Mouse (Mus musculus): ENCODE results near the gene Ccar1.
"Not testable (repeated sequence)": the region's sequence is repeated elsewhere in the genome, so short reads cannot be mapped to it uniquely, and the experiment has no call there.

The Ccar1 gene

DNA sequence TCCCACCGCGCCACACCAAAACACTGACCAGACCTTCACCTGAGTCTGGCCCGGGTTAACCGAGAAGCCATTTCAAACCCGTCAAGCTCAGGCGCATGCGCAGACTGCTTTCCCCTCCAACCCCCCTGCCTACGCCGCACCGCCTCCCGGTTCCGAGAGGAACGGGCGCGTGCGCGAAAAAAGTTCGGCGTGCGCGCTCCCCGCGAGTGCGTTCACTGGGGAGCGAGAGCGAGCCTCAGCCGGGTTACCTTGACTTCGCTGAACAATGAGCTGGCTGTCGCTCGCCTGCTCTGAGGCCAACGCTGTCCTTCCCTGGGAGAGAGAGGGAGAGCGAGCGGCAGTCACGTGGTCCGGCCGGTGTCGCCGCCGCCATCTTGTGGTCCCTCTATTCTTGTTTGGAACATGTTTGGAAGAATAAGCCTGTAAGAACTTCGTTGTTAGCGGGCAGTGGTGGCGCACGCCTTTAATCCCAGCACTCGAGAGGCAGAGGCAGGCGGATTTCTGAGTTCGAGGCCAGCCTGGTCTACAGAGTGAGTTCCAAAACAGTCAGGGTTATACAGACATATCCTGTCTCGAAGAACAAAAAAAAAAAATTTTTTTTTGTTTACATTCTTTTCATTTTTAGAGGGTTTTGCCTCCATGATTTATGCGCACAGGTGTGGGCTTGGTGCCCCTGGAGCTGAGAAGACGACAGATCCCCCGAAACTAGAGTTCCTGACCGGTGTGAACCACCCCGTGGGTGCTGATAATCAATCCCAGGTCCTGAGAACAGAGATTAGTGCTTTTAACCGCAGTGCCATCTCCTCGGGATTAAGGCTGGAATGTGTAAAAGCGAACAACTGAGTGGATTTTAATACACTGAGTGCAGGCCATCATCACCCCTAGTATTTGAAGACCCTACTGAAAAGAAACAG, at the start of gene Ccar1:
Gene Ccar1, minus strand, starts transcription at position 110 of the 914 bp plus-strand sequence.
- peak; percentile 98 for DNase-seq

DNA sequence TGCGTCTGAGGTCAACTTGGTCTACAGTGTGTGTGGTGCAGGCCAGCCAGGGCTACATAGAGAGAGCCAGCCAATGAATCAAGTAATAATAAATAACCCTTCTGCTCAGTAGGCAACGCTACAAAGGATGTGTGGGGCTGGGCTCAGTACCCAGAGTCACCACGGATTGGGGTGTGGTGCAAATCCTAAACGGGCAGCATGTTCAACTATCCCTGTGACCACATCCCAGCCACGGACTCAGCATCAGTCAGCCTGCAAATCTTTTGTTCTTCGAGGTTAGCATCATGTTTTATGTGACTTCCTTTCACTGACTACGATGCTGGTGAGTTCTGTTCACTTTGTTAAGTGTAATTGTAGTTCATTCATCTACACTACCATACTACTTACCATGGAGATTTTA, 48.6 kb upstream of the Ccar1 start:
- DNase-seq, result no peak

DNA sequence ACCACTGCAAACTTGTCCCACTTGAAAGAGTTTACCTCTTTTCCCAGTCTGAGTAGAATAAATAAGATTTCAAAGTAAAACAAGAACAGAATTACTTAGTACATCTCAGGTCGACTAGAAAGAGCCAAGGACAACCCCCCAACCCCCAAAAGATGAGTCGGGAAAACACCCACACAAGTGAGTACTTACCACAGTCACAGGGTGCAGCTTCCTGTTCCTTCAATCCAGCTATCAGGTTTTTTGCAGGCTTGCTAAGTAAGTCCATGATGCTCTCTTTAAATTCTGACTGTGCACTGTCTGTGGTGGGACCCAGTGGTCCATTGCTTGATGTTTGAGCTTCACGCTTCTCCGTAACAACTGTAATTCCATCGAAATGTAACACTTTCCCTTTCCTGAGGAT, 45.9 kb upstream of the Ccar1 start:
- no peak for DNase-seq

DNA sequence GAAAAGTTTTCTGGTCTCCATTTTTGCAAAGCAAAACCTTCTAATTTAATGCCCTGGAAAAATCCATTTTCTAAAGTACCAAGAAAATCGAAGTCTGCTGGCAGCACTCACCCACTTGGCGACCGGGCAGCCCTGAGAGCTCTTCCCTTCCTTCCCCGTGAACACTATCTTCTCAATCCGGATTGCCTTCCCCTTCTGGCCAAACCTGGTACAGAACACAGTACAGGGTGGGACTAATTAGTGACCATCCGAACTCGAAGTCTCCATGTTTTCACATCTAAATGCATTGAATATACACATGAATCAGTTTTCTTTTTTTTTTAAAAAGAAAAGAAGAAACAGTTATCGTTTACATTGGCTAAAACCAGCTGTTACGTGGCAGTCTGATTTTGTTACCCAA, 40.7 kb upstream of the Ccar1 start:
- no peak for DNase-seq

DNA sequence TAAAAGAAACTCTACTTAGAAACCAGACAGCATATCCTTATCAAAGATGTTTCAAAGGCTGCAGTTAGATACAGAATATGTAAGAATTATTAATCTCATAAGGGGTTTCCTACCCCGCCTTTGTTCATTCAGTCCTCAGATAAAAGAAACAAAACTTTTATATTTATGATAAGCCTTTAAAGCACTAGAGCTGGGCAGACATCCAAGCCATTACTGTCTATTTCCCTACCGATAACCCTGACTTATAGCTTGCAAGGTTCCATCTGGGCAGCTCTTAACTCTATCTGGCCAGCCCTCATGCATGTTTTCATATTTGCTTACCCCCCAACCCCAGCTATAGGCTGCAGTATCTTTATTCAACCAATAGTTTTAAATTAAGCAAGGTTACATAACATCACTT, 39.5 kb upstream of the Ccar1 start:
- no peak for DNase-seq

DNA sequence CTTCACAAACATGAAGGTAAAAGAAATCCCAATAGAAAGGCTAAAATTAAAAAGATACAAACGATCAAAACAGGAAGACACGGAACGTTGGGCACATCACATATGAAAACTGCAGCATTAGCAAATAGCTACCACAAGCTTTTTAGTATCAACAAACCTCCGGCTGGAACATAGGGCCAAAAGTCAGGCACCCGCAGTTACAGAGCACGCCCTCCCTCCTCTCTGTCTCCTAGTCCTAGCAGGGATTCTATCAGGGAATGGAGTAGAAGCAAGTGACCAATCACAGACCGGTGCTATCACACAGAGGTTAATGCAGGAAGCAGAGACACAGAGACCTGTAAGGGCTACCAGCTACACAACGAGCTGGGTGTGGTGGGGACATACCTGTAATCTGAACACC, 32.4 kb upstream of the Ccar1 start:
- no peak for DNase-seq

DNA sequence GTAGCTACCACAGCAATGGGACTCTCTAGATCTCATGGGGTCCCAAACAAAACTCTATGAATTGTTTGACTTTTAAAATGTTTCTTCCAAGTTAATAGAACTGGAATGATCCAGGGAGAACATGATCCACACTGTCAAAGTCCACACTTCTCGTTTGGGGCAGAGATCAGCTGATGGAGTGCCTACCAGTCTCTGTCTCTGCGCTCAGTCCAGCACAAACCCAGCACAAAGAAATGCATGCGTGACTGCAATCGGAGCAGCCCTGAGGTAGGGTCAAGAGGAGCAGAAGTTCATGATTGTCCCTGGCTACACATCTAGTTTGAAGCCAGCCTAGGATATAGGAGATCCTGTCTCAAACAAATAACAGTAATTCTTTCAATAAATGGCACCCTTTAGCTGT, 31.3 kb upstream of the Ccar1 start:
- no peak for DNase-seq

DNA sequence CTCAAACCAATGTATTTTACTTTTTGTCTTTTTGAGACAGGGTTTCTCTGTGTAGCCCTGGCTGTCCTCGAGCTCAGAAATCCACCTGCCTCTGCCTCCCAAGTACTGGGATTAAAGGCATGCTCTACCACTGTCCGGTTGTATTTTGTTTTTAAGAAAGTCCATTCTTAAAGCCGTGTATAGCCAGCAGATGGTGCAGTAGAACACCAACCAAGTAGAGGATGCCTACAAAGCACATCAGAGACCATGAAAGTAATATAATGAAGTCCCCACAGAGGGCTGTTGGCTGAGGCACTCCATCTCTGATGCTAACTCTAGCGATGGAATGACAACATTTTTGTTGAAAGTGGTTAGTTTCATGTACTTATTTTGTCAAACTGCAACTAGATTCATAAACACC, 17.9 kb upstream of the Ccar1 start:
- DNase-seq, result no peak

DNA sequence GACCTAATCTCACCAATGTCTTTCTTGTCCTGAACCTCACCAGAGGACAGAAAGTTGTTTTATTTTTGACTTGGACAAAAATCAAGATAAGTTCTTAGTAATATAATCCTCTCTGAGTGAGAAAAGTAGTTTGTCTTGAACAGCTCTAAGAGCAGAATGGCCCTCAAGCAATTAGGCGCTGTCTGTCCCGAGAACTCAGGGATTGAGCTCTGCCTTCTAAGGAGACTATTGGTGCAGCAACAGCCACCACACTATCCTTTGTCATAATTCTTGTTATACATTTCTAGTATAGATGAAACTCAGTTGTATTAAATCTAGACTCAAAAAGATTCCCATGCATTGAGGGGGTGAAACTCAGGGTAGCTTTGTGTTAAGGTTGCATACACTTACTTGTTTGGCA, 16.7 kb upstream of the Ccar1 start:
- DNase-seq, result no peak

DNA sequence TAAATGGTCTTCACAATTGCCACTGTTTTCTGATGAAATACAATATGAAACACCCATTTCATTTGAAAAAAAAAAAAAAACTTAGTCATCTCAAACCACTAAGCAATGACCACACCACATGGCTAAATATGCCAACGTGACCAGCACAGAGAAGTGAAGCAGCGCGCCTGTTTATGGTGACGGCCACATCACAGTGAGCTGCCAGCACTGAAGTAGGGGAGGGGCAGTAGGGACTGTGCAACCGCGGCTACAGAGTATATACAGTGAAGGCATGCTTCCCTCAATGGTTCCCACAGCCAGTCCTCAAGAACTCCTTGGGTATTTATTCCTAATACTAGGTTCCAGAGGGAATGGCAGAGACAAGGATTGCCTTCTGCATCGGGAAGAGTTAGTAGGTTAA, 16.2 kb upstream of the Ccar1 start:
- DNase-seq, result no peak

DNA sequence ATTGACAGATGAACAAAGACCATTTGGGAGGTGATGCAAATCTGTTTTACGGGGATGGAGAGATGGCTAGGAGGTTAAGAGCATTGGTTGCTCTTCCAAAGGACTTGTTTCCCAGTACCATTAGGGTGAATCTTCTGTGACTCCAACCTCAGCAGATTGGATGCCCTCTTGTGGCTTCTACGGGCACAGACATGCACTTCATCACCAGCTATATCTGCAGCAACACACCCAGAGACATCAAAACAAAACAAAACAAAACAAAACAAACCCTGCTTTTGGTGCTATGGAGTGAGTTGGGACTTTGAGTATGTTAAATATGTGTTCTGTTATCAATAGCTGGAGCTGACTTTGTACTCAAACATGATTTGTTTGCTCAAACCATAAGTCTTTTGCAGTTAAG, 12.0 kb upstream of the Ccar1 start:
- DNase-seq, result no peak

DNA sequence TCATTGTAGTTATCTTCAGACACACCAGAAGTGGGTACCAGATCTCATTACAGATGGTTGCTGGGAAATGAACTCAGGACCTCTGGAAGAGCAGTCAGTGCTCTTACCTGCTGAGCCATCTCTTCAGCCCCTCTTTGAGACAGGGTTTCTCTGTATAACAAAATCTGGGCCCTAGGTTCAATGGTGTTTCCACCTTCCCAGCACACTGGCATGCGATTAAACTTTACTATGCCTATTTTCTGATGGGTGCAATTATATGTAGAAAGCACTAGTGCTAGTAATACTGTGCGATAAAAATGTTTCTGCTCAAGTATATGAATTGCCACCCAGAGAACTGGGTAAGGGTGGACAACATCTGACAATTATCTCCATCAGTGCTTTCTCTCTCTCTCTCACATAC, 11.2 kb upstream of the Ccar1 start:
- no peak for DNase-seq

DNA sequence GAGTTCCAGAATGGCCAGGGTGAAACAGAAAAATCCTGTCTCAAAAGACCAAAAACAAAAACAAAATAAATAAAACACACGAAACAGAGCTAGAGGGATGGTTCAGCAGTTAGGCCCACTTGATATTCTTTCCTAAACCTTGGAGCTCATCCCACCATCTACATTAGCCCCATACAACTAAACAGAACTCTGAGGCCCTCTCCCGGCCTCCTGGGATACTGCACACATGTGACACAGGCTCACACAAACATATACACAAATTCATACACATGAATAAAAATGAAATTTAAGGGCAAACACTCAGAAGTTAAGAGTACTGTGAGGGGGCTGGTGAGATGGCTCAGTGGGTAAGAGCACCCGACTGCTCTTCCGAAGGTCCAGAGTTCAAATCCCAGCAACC, 2.1 kb upstream of the Ccar1 start:
- DNase-seq, result no peak

DNA sequence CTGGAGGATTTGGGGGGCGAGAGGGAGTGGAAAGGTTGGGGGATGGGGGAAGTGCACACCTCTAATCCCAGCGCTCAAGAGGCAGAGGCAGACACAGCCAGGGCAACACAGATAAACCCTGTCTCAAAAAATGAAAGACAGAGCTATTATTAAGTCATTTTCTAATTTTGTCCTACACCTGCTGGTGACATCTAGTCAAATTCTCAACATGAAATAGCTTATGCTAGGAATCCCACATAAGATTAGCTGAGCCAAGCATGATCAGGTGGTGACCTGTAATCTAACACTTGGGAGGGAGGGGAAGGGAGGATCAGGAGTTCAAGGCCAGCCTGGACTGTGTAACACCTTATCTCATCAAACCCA, 986 bp upstream of the Ccar1 start:
- no peak for DNase-seq

DNA sequence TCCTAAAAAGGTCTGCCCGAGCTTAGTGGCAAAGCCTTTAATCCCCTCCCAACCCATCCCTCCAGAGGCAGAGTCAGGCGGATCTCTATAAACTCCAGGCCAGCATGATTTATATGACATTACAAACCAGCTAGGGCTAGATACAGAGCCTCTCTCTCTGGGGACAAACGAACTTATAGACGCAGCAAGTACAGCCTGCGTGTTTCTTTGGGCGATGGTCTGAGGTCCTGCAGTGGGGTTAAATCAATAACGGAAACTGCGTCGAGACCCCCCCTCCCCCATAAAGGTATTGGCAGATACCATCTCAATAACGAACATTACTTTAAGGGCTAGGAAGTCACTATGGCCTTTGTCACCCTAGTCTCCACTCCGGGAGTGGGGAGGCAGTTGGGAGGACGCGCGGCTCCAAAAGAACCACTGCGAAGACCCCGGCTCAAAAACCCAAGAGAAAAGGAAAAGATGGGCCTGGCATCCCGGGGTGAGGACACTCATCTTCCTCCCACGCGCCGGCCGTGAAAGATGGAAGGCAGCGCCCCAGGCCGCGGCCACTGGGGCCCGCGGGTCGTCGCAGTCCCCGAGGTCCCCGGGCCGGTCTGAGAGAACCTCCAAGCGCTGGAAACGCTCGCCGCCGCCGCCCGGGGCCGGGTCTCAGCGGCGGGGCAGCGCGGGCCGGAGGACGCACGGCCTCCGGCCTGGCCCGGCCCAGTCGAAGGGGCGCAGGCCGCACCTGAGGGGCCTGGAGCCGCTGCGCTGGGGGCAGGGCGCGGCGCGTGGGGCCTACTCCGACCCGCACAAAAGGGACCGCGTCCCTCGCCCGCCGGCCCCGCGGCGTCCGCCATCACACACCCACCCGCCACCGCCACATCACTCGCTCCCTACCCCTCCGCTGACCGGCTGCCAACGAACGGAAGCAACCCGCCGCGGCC, 572 bp downstream of the Ccar1 start:
- no peak for DNase-seq

DNA sequence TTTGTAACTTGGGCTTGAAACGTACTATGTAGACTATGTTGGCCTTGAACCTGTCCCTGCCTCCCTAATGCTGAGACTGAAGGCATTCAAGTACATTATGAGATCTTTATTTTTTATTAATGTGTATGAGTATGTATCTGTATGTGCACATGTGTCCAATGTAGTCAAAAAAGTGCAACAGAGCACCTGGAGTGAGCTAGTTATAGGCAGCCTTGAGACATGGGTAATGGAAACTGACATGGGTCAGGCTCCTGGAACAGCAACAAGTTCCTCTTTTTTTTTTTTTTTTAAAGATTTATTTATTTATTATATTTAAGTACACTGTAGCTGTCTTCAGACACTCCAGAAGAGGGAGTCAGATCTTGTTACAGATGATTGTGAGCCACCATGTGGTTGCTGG, 10.3 kb downstream of the Ccar1 start:
- not testable (repeated sequence) for DNase-seq

DNA sequence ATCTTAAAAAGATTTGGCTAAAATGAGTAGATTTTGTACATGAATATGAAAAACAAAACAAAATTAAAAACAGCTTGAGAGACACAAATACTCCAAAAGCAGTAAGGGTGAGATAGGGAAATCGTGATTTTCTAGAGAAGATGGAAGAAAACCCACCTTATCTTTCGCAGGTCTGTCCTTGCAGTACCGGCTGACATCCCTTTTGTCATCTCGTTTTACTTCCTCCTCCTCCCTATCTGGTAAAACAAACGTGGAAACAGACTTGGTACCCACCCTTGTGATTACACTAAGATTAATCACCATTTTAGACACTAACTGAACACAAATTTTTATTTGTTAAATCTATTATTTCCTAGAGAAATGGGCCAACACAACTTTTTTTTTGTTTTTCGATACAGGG, 41.3 kb downstream of the Ccar1 start:
- no peak for DNase-seq

DNA sequence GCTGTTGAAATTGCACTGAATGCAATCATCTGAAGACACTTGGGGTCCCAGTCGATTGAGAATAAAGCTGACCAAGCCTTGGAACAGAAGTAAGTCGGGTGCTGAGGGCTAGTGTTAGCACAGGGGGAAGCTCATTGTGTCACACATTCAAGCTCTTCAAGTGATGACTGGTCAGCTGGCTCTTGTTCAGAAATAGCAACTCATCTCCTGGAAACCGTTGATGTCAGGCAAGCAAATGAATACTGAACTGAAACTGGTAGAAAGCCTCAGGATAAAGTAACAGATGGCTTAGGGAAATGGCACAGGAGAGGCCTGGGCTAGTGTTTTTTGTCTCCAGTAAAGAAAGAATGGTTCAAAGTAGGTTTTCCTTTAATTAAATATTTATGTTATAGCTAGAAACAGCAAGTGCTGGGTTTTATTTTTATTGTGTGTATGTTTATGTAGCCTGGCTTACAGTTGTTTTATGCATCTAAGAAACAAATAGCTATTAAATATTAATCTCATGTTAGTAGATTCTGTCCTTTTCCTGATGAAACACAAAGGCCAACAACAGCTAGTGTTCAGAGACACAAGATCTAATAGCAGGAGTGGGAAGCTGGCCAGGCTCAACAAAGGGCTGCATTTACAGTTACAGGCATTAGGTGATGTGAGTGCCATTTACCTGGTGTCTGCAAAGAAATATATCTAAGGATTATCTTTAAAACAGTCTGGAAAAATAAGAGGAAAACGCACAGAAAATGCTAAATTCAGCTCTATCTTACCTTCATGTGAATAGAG, 51.9 kb downstream of the Ccar1 start:
- peak; percentile 65 for DNase-seq

DNA sequence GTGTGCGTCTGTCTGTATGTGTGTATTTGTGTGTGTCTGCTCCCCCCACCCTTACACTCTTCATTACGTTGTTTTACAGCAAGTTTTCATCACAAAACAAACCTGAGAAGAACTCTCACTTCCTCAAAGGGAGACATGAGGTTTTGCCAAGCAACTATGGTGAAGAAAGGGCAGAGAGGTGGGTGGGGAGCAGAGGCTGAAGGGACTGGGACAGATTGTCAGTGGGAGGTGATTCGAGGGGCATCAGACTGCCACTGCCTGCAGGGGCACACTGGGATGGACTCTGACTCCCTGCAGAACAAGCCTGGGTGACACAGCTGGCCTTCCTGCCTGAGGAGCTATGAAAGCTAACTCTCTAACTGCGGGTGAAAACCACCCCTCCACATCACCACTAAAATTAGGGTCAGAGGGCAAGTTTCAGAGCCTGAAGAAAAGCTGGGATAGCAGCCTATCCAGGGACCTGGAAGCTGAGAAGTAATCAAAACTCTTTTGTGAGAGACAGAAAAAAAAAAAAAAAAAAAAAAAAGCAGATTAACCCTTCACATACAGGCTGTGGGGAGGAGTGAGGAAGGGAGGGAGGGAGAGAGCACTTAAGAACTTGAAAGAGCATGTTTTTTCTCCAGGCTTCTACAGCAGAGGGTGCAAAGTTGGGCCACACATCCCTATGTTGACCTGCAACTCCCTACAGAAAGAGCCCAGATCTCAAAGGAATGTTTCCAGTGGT, 55.0 kb downstream of the Ccar1 start:
- no peak for DNase-seq

DNA sequence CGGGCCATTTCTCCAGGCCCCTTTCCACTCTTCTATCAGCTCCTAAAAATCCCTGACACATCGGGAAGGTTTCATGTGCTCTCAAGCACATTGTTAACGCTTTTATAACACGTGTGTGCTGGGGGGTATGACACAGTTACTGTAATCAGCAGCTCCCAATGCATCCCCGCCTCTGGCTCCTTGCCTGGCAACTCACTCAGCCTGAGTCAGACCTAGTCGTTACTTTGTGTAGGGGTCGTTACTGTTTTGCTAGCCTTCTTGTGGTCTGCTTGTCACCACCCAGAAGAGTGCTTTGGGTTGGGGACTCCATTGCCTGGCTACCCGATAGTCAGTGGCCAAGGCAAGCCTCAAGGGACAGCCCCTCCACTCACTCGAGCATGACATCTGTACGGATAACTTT, 61.3 kb downstream of the Ccar1 start:
- DNase-seq, result no peak

DNA sequence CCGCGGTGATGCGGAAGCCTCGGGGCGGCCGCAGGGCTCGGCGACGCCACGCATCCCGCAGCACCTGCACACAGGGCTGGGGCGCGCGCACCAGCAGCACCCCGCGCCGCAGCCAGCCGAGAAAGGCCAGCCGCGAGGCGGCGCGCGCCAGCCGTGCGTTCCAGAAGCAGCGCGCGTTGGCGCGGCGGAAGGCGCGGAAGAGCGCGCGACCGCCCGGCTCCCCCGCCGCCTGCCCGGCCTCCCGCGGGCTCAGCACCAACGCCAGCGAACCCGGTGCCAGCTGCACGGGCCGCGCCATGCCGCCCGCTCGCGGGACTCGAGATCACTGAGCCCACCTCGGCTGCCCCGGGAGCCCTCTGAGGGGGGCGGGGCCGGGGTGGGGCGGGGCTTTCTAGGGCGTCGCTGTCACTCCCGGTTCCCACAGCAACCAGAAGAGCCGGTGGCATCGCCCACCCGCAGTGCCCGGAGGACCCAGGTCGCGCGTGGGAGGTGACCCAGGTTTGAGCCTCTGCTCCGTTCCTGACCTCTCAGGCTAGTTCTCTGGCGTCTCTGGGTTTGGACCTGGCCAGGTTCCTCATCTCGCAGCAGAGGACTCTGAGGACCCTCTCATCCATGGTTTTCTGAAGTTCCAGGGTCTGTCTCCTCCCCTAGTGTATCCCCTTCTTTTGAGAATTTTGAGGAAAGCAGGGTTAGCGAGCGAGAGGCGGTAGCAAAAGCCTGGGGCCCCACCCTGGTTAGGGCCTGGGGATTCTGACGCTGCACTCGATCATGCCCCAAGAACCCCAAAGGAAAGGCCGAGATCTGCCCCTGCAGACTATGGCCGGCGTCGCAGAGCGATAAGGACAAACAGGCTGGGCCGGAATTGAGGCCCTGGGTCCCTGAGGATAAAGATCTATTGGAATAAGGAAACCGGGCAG, 66.1 kb downstream of the Ccar1 start, which contains the start of gene Stox1:
Gene Stox1, minus strand, starts transcription at position 358 of the 917 bp plus-strand sequence.
- DNase-seq, result peak; percentile 50
